Mouse (Mus musculus): ENCODE measurements around the gene Gm5136. TPM values are rescaled to one million over a fixed set of nuclear protein-coding genes. Genes with fewer than 3 reads are reported as not detected.

Gm5136 gene
- total RNA-seq (2021), result under 1 TPM in 1 of 2 experiments, not detected in 1; 0.22 TPM
- long read RNA-seq, experiment 1, result 0 reads
- long read RNA-seq, experiment 2, result 0 reads

- DNase-seq (ENCODE audit: low spot score in 2 of 2), result no peak
These were observed at the start of gene Gm5136 for GRCm38 (mm10) chr10:108699946-108700345. Gene Gm5136 (minus strand): TSS chr10:108700160.

GRCm38 (mm10) chr10:108743759-108744158, 43.8 kb upstream of the Gm5136 start:
- DNase-seq (ENCODE audit: low spot score in 2 of 2), result no peak

GRCm38 (mm10) chr10:108733982-108734381, 34.0 kb upstream of the Gm5136 start:
- peak in 1 of 2 experiments; percentile 2 for DNase-seq (ENCODE audit: low spot score in 2 of 2)

GRCm38 (mm10) chr10:108728961-108729360, 29.0 kb upstream of the Gm5136 start:
- no peak for DNase-seq (ENCODE audit: low spot score in 2 of 2)

GRCm38 (mm10) chr10:108726391-108726790, 26.4 kb upstream of the Gm5136 start:
- no peak for DNase-seq (ENCODE audit: low spot score in 2 of 2)

- DNase-seq (ENCODE audit: low spot score in 2 of 2), result no peak
These were observed 24.9 kb upstream of the Gm5136 start for GRCm38 (mm10) chr10:108724878-108725277.

GRCm38 (mm10) chr10:108710514-108710913, 10.6 kb upstream of the Gm5136 start:
- DNase-seq (ENCODE audit: low spot score in 2 of 2), result no peak

- no peak for DNase-seq (ENCODE audit: low spot score in 2 of 2)
These were observed 5.7 kb upstream of the Gm5136 start for GRCm38 (mm10) chr10:108705658-108706057.

- no peak for DNase-seq (ENCODE audit: low spot score in 2 of 2)
These were observed 1.6 kb upstream of the Gm5136 start for GRCm38 (mm10) chr10:108701361-108702128.

- no peak for DNase-seq (ENCODE audit: low spot score in 2 of 2)
These were observed 2.9 kb downstream of the Gm5136 start for GRCm38 (mm10) chr10:108697062-108697461.

GRCm38 (mm10) chr10:108690954-108691353, 9.0 kb downstream of the Gm5136 start:
- no peak for DNase-seq (ENCODE audit: low spot score in 2 of 2)

GRCm38 (mm10) chr10:108686696-108687095, 13.3 kb downstream of the Gm5136 start:
- DNase-seq (ENCODE audit: low spot score in 2 of 2), result no peak

GRCm38 (mm10) chr10:108679675-108680390, 20.1 kb downstream of the Gm5136 start:
- no peak for DNase-seq (ENCODE audit: low spot score in 2 of 2)

GRCm38 (mm10) chr10:108677053-108677452, 22.9 kb downstream of the Gm5136 start:
- DNase-seq (ENCODE audit: low spot score in 2 of 2), result no peak

- DNase-seq (ENCODE audit: low spot score in 2 of 2), result no peak
These were observed 31.0 kb downstream of the Gm5136 start for GRCm38 (mm10) chr10:108668944-108669343.

GRCm38 (mm10) chr10:108660295-108660694, 39.7 kb downstream of the Gm5136 start:
- no peak for DNase-seq (ENCODE audit: low spot score in 2 of 2)

GRCm38 (mm10) chr10:108658300-108658699, 41.7 kb downstream of the Gm5136 start:
- DNase-seq (ENCODE audit: low spot score in 2 of 2), result no peak

GRCm38 (mm10) chr10:108657669-108658068, 42.3 kb downstream of the Gm5136 start:
- DNase-seq (ENCODE audit: low spot score in 2 of 2), result no peak

- DNase-seq (ENCODE audit: low spot score in 2 of 2), result no peak
These were observed 43.1 kb downstream of the Gm5136 start for GRCm38 (mm10) chr10:108656898-108657297.

- DNase-seq (ENCODE audit: low spot score in 2 of 2), result no peak
These were observed 44.9 kb downstream of the Gm5136 start for GRCm38 (mm10) chr10:108655074-108655473.

- no peak for DNase-seq (ENCODE audit: low spot score in 2 of 2)
These were observed 47.1 kb downstream of the Gm5136 start for GRCm38 (mm10) chr10:108652831-108653230.

GRCm38 (mm10) chr10:108652066-108652465, 47.9 kb downstream of the Gm5136 start:
- no peak for DNase-seq (ENCODE audit: low spot score in 2 of 2)
